Mouse (Mus musculus) telencephalon, adult 2 months (tissue): Measurements from ENCODE around the gene Magi2.
A peak's percentile ranks its signal among the peaks of the same experiment; 100 is the strongest.

ENCODE experiments used
- DNase-seq: peaks from one replicate; pipeline ENCODE4 v3.0.0-alpha.2; 2011; ENCODE audit warnings: low read depth, low spot score

Magi2 gene

DNA sequence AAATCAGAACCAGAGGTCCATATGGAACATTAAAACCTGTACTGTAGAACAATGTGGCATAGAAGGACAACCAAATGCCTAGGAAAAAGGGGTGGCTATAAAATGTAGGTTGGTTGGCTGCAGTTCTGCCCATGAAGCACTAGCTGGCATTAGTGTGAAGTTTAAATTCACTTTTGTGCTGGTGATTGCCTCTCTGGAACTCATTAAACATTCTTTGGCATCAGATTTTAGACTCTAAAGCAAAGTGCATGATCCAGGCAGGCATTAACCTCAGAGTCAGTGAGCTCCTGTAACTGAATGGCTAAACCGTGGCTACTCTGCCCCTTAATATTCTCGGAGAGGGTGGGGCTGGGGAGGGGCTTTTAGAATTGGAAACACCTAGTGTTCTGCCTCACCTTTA, 706.4 kb downstream of the Magi2 start:
- DNase-seq = no peak

DNA sequence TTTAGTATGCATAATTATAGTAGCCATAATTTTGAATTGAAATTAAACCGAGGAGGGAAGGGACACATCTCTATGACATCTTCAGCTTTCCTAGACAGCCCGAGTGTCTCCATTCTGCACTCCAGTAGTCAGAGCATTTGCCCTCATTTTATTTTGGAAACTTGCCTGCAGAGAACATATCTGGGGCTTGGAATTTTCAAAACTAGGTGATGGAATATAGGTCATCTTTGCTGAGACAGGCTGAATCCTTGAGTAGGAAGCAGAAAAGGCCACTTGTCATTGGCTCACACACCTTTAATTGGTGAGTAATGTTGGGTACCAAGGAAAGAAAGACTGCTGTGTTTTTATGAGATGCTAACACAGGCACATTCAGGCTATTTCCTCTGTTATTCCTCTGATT, 724.3 kb downstream of the Magi2 start:
- no peak for DNase-seq

DNA sequence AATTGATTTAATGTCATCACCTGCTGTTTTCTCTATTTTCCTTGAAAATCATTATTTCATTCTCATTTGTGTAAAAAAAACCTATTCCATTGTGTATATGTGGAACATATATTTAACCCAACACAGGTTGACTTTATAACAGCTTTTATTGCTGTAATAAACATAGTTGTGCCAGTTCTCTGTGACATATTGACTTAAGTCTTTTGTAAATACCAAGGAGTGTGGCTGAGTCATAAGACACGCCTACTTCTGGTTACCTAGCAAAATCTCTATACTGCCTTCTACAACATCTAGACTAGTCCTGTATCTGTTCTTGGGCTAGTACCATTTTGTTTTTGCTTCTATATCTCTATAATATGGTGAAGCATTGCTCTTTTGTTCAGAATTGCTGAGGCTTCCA, 737.3 kb downstream of the Magi2 start:
- DNase-seq = no peak

DNA sequence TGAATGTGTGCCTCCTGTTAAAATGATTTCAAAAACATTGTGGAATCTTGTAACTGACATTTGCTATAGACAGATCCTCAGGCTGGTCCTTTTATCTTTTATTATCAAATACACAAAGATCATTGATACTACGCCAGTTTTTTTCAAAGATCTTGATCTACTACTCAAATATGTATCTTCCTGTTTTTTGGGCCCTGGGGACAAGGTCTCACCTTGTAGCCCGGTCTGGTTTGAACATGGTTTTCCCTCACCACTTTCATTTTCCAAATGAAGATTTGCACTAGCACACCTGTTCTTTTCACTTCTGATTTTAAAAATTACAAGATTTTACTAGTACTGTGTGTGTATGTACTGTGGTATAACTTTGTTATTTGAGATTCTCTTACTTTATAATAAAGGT, 745.9 kb downstream of the Magi2 start:
- no peak for DNase-seq

DNA sequence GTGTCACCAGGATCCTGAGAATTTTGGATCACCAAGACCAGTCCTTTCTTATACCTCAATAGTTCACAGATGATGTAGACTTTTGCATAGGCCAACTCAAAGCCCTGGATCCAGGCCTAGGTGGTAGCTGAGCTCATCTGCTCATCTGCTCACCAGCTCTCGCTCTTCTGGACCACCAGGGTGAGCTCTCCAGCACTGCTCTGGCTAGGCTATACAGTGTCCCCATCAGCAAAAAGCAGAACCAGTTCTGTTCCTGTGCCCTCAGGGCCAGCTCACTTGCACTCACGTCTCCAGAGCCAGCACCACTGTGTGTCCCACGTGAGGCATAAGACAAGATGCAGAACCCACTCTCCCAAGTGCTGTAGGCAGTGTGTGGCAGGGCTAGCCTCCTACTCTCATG, 747.0 kb downstream of the Magi2 start:
- no peak for DNase-seq

DNA sequence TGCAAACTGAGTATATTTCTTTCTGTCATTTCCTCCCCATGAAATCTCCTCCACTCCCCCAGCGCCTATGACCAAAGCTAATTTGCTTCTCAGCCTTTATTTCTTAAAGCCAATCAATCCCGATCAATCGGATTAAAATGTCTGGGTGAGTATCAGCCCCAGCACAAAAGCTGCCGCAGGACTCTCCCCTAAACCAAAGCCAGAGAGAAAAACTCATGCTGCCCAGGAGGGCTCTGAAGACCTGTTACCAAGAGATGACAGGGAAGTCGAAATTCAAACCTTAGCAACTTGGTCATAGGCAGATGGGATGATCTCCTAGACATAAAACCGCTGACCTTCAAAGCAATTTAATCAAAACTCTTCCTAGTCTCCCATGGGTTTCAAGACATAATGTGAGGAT, 754.7 kb downstream of the Magi2 start:
- DNase-seq = no peak

DNA sequence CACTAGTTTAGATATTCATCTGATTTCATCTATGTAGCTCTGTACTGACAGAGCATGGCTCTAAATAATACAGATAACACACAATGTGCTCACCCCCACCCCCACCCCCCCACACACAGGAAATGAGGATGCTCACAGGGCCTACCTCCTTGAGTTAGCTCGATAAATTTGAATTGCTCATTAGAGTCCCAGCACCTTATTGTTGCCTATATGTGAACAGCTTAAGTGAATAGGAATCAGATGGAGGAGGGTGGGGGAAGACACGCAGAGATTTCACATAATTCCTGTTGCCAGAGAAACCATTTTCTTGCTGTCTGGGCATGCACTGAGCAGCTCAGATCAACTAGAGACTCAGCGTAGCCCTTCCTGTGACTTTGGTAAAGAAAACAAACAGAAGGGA, 755.2 kb downstream of the Magi2 start:
- DNase-seq = peak; percentile 36

DNA sequence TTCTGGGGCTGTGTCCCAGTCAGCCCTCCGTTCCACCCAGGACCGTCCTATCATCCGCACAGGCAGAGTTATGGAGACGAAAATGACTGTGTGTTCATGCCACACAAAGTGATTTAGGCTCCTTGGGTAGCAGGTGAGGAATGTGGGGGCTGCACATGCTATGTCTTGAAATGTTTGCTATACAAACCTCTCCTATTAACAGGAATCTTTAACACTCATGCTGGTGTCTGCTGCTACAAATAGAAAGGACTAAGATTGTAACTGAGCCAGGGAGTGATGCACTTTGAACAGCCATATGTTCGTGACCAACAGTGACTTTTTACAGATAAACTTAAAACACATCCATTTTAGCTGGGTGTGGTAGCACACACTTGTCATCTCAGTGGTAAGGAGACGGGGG, 772.6 kb downstream of the Magi2 start:
- DNase-seq = peak; percentile 39

DNA sequence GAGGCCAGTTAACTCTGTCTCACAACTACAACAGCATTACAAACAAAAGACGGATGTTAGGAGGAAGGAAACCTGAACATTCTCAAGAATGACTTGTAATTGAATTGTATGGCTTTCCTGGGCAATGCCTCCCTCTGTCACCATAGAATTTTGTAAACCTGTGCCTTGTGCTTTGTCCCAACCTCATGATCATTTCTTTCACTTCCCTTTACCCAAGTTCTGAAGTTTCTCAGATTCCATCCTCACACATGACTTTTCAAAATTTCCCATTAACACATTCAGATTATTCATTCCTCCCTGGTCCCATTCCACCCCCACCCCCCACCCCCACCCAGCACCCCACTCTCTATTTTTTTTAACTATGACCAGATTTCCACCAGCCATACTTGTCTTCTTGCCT, 773.1 kb downstream of the Magi2 start:
- no peak for DNase-seq

DNA sequence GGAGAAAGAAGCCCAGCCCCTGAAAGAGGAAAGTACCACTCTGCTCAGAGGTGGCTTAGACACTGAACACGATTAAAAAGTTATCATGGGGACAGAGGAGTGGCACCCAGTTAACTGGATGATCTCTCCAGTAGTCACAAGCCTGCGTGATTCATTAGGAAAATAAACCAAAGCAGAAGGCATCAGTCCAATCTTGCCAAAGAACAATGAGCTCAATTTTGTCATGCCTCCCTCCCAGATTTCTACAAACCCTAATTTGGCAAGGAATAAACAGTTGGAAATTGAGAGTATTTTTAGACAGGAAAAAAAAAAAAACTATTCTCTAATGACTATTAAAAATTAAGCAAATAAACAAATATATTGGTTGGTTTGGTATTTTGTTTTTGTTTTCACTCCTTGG, 779.8 kb downstream of the Magi2 start:
- DNase-seq = peak; percentile 28

DNA sequence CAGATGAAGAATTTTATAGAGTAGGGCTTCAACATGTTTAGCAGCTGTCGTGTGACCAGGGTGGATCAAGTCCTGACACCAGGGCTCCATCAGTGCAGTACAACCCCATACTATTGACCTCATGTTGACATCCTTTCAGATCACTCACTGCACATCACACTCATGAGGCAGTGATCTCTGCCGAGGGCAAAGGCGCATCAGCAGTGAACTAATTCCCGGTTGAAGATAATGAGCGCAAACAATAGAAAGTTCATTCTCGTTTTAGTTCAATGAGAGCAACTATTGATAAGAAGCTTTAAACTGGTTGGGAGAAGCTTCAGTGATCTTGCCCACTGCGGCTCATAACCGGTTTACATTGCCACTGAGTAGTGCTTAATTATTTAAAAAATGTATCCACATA, 780.4 kb downstream of the Magi2 start:
- DNase-seq = no peak

DNA sequence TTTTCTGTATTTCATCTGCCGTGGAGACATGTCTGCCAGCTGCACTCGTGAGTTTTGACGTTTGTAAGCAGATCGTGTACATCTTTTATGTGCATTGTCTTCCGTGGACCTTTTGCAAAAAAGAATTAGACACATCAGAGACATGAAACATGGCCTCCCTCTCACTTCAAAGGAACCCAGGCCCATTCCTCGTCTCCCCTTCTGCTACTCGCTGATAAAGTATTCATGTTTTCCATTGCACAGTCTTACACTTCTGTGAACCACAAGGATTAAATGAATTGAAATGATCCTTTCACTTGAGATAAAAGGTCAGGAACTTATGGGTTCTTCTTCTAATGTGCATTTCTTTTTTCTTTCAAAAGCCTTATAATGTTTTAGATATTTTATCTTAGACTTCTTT, 783.4 kb downstream of the Magi2 start:
- no peak for DNase-seq

DNA sequence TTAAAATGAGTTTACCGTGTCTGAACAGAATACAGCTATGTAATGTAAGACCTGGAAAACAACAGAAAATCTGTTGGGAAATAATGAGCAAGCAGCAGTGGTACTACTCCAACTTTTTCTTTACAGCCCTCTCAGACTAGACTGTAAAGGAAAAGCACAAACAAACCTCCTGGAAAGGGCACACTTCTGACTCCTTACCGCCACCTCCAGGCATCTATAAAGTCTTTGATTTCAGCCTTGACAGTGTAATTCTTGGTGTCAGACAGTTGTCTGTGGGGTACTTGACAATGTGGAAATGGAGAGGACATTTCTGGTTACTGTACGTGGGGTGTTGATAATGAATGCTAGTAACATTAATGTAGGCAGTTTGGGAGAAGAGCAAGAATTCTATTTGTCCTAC, 791.2 kb downstream of the Magi2 start:
- DNase-seq = no peak

DNA sequence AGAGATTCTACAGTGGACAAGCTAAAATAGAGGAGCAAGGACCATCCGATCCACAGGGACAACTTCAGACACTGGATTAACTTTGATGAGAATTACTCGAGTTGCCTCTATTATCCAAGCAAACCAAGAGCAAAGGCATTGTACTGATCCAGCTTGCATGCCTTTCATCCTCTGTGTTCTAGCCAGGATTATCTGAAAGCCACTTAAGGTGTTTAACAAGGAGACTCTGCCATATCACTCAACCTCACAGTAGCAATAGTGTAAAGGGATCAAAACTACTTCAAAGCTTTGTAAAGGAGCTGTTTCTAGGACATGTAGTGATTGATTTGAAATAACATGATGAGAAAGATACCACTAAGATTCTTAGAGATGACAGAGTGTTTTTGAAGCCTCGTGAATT, 819.8 kb downstream of the Magi2 start:
- no peak for DNase-seq

DNA sequence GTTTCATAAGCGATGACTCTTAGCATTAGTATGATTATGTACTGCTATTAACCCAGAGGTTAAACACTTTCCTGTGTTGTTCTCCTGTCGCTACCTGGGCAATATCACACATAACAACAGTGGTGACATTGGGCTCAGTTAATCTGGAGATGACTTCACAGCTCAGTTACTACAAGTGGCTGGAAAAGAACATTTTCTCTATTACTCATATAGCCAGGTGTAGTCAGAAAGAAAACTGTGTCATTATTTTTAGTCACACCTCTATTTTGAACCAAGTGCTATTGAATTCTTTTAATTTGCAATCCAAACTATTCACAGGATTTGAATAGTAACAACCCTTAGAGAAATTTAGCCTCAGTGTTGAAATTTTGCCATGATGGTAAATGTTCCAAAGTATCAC, 821.5 kb downstream of the Magi2 start:
- DNase-seq = no peak

DNA sequence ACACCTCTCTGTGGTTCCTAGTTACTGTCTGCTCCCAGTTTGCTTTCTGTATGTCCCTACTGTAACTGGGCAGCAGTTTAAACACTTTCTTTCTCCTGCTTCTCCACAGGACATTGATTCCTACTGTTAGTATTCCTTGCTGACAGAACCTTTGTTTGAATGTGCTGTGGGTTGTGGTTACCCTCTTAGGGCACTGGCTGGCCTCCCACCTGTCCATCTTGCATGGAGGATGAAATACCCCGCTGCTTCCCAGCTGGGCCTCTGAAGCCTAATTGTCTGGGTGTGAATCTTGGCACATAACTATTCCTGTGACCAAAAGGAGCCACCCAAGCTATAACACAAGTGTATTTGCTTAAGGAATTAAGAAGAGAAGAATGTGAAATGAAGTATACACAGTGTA, 823.4 kb downstream of the Magi2 start:
- no peak for DNase-seq

DNA sequence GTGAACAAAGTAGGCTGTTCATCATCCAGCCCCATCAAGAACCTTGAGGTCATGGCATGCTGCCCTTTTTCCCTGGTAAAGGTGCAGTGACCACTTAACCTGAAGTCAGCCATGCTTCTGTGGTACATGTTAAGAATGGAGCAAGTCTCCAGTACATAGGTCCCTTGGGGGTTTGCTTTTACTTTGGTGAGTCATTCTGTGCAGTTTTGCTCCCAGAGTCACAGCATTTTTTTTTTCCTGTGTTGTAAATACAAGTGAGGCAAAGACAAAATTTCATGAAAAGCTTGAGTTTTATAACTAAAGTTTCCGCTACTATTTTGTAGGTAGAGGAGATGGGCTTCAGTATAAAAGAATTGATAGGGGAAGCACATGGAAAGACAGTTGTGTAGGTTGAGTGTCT, 828.2 kb downstream of the Magi2 start:
- no peak for DNase-seq

DNA sequence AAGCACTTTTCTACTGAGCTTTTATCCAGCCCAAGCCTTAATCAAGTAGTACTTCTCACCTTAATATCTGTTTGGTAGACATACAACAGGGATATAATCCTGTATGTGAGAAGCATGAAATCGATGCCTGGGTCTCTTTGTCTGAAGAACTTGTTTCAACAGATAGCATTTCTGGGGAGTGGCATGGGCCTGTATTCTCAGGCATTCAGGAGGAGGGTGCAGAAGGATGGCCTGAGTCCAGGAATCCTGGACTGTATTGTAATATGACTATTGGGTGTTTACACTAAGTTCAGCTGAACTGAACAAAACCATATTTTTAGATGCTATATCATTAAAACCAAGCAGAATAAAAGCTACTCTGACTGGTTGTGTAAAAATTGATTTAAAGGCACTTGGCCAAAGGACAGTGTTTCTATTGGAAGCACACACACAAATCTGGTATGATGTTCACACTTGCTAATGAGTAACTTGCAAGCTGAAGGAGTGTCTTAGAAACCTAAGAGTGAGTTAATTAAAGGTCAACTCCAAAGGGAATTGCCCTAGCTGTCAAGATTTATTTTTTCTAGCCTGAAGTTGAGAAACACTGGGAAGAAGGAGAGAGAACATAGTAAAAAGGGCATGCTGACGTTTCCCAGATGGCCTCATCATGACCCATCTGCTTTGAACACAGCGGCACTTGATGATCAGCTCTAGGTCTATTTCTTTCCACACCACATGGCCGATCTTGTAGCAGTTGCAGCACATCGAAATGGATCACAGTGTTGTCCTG, 829.4 kb downstream of the Magi2 start:
- peak; percentile 38 for DNase-seq

DNA sequence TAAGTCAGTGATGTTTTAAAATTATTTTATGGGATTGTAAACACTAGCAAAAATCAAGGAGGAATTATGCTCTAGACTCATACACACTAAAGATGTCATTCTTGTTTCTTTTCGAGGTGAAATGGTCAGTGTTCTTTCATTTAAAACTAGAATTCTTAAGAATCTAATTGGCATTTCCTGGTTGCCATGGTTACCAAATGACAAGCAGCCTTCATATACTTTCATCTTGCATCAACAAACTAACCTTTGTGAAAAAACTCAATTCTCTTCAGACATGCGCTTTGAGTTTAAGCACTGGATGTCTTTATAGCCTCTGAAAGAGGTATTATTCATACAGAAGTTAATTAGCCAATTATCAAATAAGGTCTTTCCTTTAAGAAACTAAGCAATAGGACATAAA, 830.0 kb downstream of the Magi2 start:
- DNase-seq = no peak

DNA sequence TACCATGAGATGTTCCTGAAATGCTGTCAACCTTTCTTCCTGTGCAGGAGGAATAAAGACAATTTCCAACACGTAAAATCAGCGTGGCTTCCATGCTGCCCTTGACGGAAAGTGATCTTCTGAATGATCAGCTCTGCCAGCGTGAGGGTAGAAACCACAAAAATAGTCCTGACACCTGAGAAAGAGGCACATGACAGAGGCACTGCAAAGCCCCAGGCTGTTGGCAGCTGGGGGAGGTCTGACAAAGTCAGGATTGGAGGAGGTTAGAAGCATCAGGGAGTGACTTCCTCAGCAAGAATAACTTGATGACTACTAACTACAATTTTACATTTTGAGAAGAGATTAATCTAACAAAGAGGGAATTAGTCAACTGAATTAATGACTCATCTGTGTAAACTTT, 835.2 kb downstream of the Magi2 start:
- no peak for DNase-seq

DNA sequence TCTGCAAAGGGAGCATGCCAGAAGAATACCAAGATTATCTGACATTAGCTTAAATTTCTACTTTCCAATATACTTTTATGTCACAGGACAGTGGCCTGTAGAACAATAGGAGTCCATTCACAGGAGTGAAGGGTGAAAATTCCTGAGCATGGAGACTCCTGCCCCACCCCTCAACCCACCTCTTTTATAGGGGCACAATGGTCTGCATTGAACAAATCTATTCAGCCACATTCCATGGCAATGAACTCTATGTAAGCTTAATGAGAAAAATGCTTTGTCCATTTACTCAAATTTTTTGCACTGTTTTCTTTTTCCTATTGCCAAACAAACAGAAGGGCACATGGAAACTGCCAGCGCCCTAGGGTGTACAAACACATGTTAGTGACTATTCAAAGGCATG, 838.2 kb downstream of the Magi2 start:
- DNase-seq = no peak

DNA sequence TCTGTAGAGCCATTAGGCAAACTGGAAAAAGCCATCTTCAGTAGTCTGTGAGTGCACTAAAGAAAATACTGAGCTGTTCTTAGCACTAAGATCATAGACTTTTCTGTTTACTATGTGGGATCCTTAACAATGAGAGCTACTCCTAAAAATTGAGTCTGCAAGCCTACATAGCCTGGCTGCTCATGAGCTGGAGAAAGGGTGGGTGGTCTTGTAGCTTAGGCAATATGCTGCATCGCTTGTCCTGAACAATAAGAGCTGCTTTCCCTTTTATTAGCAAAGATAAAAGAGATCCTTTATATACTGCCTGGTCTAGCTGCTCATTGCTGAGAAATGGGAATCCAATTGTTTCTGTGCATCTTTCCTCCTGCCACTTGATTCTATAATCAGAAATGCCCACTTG, 841.7 kb downstream of the Magi2 start:
- no peak for DNase-seq

DNA sequence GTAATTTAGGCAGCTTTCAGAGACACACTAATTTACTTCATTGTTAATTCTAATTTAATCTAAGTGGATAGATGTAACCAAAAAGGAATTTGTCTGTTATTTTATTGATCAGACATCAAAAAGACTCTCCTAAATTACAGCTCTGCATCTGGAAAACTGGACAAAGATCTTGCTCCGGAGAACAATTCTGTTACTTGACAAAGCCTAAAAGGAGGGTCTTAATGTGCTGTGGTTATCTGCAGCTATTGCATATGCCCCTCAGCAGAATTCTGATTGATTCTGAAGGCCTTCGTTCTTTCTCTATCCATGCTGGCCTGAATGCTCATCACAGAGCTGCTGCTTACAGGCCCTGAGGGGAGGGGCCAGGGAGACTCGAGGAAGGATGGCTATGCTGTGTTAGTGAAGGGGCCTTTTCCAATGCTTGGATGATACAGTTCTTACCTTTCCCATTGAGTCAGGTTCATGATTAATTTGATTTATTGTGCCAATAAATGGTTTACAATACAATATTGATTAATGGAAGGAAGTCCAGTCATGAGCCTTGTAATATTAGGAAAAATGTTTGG, 842.2 kb downstream of the Magi2 start:
- no peak for DNase-seq

DNA sequence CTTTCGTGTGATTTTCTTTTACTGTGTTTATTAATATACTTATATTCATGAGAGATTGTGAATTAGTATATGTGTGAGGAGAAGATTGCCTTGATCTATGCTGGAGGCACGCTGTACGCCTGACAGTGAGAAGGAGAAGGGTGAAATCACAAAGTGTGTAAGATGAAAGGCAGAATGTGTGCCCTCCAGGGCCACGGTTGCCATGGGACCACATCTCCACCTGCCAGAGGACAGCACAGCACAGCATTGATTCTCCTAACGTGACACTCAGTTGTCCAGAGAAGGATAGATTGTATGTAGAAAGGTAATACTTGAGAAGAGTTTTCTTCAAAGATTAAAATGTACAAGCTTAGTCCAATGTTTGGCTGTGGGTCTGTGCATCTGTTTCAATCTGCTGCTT, 847.3 kb downstream of the Magi2 start:
- no peak for DNase-seq
